Mouse (Mus musculus) monocyte, adult 5-6 weeks (primary cell): ENCODE measurements around the gene N4bp3. TPM values are rescaled to one million over a fixed set of nuclear protein-coding genes. Genes with fewer than 3 reads are reported as not detected.
"Not testable (repeated sequence)": the region's sequence is repeated elsewhere in the genome, so short reads cannot be mapped to it uniquely, and the experiment has no call there.

Source experiments
- ATAC-seq: fragments of 153-309, 156-312 bp; replicated peaks from 2 replicates; pipeline ENCODE4 v1.8.0; 2017; ENCODE audit warnings: mild to moderate bottlenecking; ENCODE audit not compliant: low TSS enrichment, insufficient number of reproducible peaks, severe bottlenecking, poor library complexity, low FRiP score
- total RNA-seq: library from RNA; stranded (forward); fragments of 200-1000, 200-491, 200-594 nt; gene quantifications from 3 replicates; pipeline ENCODE4 v1.2.3, GENCODE M21; 2017

Gene N4bp3
- total RNA-seq, 1 experiment from 2014 or later = 3.3 TPM

DNA sequence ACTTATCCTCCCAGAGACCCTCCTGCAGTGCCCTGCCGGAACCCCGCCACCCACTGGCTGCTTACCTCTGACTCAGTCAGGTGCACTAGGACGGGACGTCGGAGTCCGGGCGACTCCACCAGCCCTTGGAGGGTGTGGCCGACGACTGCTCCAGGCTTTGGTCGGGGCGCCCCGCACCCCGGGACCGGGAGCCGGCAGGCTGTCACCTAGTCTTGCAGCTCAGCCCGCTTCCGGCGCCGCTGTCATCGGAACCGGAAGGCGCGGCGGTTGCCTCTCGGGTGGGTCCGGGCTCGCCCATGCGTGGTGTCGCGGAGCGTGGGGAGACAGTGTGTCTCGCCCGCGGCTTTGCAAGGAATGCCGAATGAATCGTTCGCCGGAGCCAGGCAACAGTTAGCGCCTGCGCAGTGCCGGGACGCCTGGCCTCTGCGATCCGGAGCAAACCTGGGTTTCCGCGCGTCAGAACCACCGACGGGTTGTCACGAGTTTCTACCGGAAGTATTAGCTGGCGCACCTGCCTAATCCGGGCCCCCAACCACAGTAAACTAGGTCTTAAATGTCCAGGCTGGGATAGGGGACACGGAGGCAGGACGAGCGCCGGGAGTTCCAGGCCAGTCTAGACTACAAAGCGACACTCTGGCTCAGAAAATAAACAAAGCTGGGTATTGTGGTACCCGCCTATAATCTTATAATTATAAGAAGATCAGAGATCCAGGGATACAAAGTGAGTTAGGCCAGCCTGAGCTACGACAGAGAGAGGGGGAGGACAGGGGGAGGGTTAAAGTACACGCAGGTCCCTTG, 14.9 kb downstream of the N4bp3 start, which contains the start of gene Rmnd5b:
Gene Rmnd5b, minus strand, starts transcription at position 372 of the 798 bp plus-strand sequence.
- peak; percentile 41 for ATAC-seq

- no peak for ATAC-seq
Observed at GRCm38 (mm10) chr11:51635127-51635524, 15.5 kb downstream of the N4bp3 start.

- no peak for ATAC-seq
Observed at GRCm38 (mm10) chr11:51633721-51634120, 16.9 kb downstream of the N4bp3 start.

DNA sequence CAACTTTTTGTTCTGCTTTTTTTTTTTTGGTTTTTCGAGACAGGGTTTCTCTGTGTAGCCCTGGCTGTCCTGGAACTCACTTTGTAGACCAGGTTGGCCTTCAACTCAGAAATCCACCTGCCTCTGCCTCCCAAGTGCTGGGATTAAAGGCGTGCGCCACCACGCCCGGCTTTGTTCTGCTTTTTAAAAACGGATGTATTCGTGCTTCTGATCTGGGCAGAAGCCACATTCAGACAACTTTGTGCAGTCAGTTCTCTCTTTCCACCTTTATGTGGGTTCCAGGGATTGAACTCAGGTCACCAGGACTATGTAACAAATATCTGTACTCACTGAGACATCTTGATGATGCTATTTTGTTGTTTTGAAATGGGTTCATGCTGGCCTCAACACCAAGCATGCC, 17.4 kb downstream of the N4bp3 start:
- ATAC-seq = not testable (repeated sequence)

- ATAC-seq = no peak
Observed at GRCm38 (mm10) chr11:51632130-51632753, 18.4 kb downstream of the N4bp3 start.

GRCm38 (mm10) chr11:51629651-51630314, 20.9 kb downstream of the N4bp3 start:
- no peak for ATAC-seq

DNA sequence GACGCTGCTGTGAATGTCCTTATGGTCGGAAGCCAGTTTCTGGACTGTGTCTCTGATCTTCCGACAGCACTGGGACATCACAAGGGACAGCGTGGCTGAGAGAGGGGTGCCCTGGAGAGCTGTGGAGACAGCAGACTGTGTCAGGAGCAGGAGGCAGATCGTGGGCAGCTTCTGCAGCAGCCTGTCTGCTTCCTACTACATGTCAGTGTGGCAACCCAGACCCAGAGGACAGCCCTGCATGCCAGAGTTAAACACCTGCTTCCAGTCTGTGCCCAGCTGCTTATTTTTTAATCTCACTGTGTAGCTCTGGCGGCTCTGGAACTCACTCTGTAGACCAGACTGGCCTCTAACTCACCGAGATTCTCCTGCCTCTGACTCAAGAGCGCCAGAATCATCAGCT, 22.7 kb downstream of the N4bp3 start:
- no peak for ATAC-seq

DNA sequence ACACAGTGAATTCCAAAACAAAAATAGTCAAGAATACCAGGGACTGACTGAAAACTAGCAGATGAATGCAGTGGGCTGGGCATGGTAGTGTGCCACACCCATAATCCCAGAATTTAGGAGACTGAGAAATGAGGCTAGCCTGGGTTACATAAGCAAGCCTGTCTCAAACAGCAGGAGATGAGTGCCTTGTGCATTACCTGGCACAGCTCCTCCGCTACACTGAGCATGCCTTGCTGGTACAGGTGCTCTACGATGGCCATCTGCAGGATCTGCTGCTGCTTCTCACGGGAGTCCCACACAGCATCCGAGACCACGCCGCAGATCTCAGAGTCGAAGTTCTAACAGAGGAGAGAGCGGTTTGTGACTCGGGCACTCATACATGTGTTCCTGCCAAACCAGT, 23.2 kb downstream of the N4bp3 start:
- no peak for ATAC-seq

DNA sequence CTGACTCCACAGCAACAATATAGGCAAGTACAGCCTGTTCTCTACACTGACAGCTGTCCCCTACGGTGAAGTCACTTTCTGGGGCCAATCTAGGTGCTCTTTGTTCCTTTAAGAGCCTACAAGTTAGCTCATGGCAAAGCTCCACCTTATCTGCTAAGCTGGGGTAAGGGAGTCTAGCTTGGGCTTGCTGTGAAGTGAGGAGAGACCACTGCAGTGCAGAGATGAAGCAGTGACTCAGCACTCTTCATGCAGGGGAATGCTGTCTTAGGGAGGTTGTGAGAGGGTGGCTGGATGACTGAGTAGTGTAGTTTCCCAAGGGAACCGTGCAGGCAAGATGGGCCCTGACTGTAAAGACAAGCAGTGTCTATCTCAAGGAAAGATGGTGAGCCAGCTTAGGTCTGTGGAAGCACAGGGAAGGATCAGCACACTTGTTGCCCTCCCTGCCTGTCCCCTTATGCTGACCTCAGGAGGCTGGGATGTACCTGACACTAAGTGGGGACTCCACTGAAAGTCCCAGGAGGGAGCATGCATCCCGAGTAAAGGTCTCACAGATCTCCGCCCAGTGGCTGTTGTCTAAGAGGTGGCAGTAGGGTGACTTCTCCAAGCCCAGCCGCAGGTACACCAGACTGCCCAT, 25.3 kb downstream of the N4bp3 start:
- ATAC-seq = no peak

- no peak for ATAC-seq
Observed at GRCm38 (mm10) chr11:51622971-51623491, 27.6 kb downstream of the N4bp3 start.

GRCm38 (mm10) chr11:51621776-51622175, 28.9 kb downstream of the N4bp3 start:
- ATAC-seq = no peak

DNA sequence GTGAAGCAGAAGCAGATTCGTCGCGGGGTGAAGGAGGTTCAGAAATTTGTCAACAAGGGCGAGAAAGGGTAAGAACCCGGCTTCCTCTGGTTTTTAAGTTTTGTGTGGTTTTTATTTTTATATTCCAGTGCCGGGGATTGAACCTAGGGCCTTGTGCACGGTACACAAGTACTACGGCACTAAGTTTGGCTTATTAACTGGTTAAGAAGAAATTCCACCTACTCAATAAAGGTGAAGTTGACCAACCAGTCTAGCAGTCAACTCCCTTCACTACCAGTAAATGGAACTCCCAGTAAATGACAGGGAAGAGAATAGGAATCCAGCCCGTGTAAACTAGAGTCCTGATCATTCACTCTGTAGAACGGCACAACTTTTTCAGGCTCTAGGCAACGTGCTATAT, 30.6 kb downstream of the N4bp3 start:
- no peak for ATAC-seq

- peak; percentile 83 for ATAC-seq
Observed at GRCm38 (mm10) chr11:51619409-51620060, 31.1 kb downstream of the N4bp3 start, which contains the start of gene Nhp2. Nhp2 (plus strand) TSS chr11:51619735.

GRCm38 (mm10) chr11:51618894-51619408, 31.7 kb downstream of the N4bp3 start:
- ATAC-seq = no peak

- ATAC-seq = peak; percentile 59
Observed at GRCm38 (mm10) chr11:51617693-51618092, 32.9 kb downstream of the N4bp3 start.

DNA sequence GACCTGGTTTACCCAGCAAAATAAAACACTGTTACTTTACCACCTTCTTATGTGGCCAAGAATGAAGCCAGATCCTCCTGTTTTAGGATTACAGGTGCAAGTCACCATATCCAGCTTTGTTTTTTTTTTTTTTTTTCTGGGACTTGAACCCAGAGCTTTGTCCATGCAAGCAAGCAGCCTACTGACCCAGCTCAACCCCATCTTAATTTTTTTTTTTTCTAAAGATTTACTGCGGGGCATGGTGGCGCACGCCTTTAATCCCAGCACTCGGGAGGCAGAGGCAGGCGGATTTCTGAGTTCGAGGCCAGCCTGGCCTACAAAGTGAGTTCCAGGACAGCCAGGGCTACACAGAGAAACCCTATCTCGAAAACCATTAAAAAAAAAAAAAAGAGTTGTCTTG, 34.5 kb downstream of the N4bp3 start:
- not testable (repeated sequence) for ATAC-seq

- ATAC-seq = peak; percentile 74
Observed at GRCm38 (mm10) chr11:51615601-51616000, 35.0 kb downstream of the N4bp3 start.

GRCm38 (mm10) chr11:51615129-51615528, 35.5 kb downstream of the N4bp3 start:
- ATAC-seq = no peak
